Mouse (Mus musculus) layer of hippocampus, adult 2 months (tissue): ENCODE measurements around the gene Zmynd10. TPM values are rescaled to one million over a fixed set of nuclear protein-coding genes. Genes with fewer than 3 reads are reported as not detected.
A peak's percentile ranks its signal among the peaks of the same experiment; 100 is the strongest.

Source experiments
- DNase-seq, 2 experiments: peaks; one replicate each; pipeline ENCODE4 v3.0.0; 2022; ENCODE audit warnings: low spot score in 2 of 2
- H3K27ac ChIP-seq: fragments of 200-600 bp; 2 replicates; pipeline ENCODE4 v1.8.1; 2022
- H3K4me3 ChIP-seq: fragments of 200-600 bp; 2 replicates; pipeline ENCODE4 v1.8.1; 2022; ENCODE audit warnings: mild to moderate bottlenecking
- CTCF ChIP-seq: fragments of 200-600 bp; conservative IDR thresholded peaks from 2 replicates; pipeline ENCODE4 v1.8.1; 2022; ENCODE audit warnings: antibody characterized with exemption, mild to moderate bottlenecking, moderate library complexity
- total RNA-seq, 2 experiments: library from RNA; stranded (reverse); gene quantifications; 2 replicates each; pipeline ENCODE4 v1.2.3; 2021

The Zmynd10 gene
- total RNA-seq, 2 experiments from 2014 or later: 4.7 to 5.7 TPM

- Histone ChIP-seq H3K4me3 (peak overlapping the region; percentile 70), H3K27ac (peak overlapping the region; percentile 88)
- DNase-seq: no peak
- TF ChIP-seq CTCF: no peak
These were observed 4.8 kb upstream of the Zmynd10 start for GRCm38 (mm10) chr9:107542352-107542686.

- Histone ChIP-seq H3K4me3 (peak overlapping the region; percentile 70), H3K27ac (peak overlapping the region; percentile 88)
- DNase-seq: no peak
- TF ChIP-seq CTCF: no peak
These were observed 4.4 kb upstream of the Zmynd10 start for GRCm38 (mm10) chr9:107542721-107543120.

GRCm38 (mm10) chr9:107543299-107543698, 3.8 kb upstream of the Zmynd10 start:
- TF ChIP-seq CTCF: no peak
- DNase-seq: no peak
- no peak overlapping the region for H3K27ac ChIP-seq
- no peak overlapping the region for H3K4me3 ChIP-seq

GRCm38 (mm10) chr9:107544196-107544700, 2.9 kb upstream of the Zmynd10 start:
- no peak for DNase-seq
- TF ChIP-seq CTCF: no peak
- Histone ChIP-seq H3K27ac (no peak overlapping the region), H3K4me3 (no peak overlapping the region)

- no peak overlapping the region for H3K27ac ChIP-seq
- TF ChIP-seq CTCF: no peak
- no peak for DNase-seq
- H3K4me3 ChIP-seq: no peak overlapping the region
These were observed 2.4 kb upstream of the Zmynd10 start for GRCm38 (mm10) chr9:107544729-107545128.

GRCm38 (mm10) chr9:107545199-107545598, 1.9 kb upstream of the Zmynd10 start:
- TF ChIP-seq CTCF: no peak
- no peak overlapping the region for H3K27ac ChIP-seq
- DNase-seq: no peak
- H3K4me3 ChIP-seq: no peak overlapping the region

GRCm38 (mm10) chr9:107545602-107546001, 1.5 kb upstream of the Zmynd10 start:
- TF ChIP-seq CTCF: peak; percentile 96
- DNase-seq: peak; percentile 65 to 83
- no peak overlapping the region for H3K27ac ChIP-seq
- H3K4me3 ChIP-seq: no peak overlapping the region

- Histone ChIP-seq H3K4me3 (no peak overlapping the region), H3K27ac (no peak overlapping the region)
- DNase-seq: no peak
- no peak for TF ChIP-seq CTCF
These were observed 859 bp downstream of the Zmynd10 start for GRCm38 (mm10) chr9:107547957-107548356.

- DNase-seq: no peak
- TF ChIP-seq CTCF: no peak
- no peak overlapping the region for H3K4me3 ChIP-seq
- H3K27ac ChIP-seq: no peak overlapping the region
These were observed 1.7 kb downstream of the Zmynd10 start for GRCm38 (mm10) chr9:107548820-107549219.

- TF ChIP-seq CTCF: no peak
- no peak for DNase-seq
- no peak overlapping the region for H3K27ac ChIP-seq
- H3K4me3 ChIP-seq: no peak overlapping the region
These were observed 2.4 kb downstream of the Zmynd10 start for GRCm38 (mm10) chr9:107549297-107550074.

- TF ChIP-seq CTCF: no peak
- no peak for DNase-seq
- no peak overlapping the region for H3K27ac ChIP-seq
- no peak overlapping the region for H3K4me3 ChIP-seq
These were observed 3.5 kb downstream of the Zmynd10 start for GRCm38 (mm10) chr9:107550491-107551116.

GRCm38 (mm10) chr9:107551117-107551889, 4.2 kb downstream of the Zmynd10 start, which contains the start of gene Rassf1:
Gene Rassf1 (plus strand): TSS chr9:107551555.
- H3K4me3 ChIP-seq: peak within 1 kb of the TSS; percentile 56
- TF ChIP-seq CTCF: no peak
- peak within 1 kb of the TSS; percentile 28; the same call in 1 of the 2 replicates for H3K27ac ChIP-seq
- DNase-seq: no peak

- H3K27ac ChIP-seq: no peak overlapping the region
- no peak for DNase-seq
- H3K4me3 ChIP-seq: peak overlapping the region; percentile 56
- TF ChIP-seq CTCF: no peak
These were observed 4.8 kb downstream of the Zmynd10 start for GRCm38 (mm10) chr9:107551890-107552355.
